Mouse (Mus musculus) G1E-ER4 (cell line): ENCODE results near the gene Rrnad1. TPM values are rescaled to one million over a fixed set of nuclear protein-coding genes. Genes with fewer than 3 reads are reported as not detected.

Source experiments
- GATA1 ChIP-seq: IDR thresholded peaks from one replicate; pipeline ENCODE4 v1.8.0; 2012; ENCODE audit warnings: low read length, inconsistent platforms
- polyA plus RNA-seq: library from polyadenylated mRNA; stranded (reverse); fragments of >175 nt; gene quantifications from 2 replicates; pipeline ENCODE4 v1.2.3, GENCODE M21; 2012

Gene Rrnad1
- polyA plus RNA-seq, 1 experiment: 16.3 TPM

DNA sequence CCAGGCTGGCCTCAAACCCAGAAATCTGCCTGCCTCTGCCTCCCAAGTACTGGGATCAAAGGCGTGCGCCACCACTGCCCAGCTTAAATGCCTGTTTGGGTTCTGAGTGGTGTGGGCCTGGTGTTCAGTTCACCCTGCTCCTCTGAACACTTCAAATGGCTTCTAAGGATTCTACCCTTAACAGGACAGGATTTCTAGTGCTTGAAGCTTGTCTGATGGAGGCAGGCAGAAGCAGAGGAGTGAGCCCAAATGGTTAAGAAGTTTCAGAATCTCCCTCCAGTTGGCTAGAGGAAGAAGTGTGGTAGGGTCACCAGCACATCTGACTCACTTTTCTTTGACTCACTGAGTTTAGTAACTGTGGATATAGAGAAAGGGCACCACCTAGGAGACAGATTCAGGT is 21.1 kb downstream of the Rrnad1 start:
- TF ChIP-seq GATA1: no peak

DNA sequence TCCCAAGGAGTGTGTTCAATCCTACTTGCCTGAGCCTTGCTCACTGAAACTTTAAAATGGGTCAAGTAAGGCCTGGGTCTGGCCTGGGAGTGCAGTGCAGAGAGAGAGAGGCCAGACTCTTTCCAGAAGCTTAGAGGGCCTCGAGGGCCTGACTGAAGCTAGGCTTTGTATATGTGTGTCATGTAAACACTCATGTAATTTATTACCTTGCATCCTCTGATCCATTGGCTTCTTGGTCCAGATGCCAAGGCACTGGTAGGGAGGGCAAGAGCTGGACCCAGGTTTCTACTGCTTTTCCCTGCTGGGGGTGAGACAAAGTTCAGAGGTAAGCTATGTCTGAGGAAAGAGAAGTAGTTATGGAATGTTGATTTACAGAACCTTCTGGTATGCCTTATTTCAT is 22.6 kb downstream of the Rrnad1 start:
- TF ChIP-seq GATA1: no peak

DNA sequence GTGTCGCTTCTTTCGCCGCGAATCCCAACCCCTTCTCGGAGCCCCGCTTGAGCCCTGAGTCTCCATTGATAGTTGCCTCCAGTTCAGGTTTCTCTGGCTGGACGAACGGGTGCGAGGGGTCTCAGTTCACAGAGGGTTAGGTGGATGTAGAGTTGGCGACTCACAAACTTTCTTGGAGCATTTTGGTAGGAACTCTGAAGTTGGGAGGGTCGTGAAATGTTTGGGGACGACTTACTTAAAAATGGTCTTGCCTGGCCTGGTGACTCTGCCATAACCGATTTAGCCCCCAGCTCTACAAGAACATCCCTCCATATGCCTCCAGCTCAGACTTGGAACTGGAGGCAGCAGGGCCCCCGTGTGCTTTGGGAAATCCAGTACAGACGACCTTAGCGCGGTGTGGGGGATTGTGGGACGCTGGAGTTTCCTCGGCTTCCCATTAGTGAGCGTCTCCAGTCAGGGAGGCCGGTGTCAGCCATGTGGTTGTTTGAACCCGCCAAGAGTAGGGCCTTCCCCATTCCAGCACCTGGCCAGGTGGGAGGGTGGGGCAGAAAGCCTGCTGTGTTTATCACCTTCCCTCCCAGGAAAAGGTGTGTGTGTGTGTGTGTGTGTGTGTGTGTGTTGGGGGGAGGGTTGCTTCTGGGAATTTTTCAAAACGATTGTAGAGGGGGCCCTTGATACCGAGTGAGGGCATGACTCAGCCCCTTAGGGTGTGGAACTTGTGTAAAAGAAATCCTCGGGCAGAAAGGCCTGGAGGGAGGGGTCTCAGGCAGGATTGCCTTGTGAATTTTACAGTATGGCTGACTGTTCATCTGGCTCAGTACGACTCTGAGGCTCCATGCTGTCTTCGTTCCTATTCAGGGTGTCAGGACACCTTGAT is 23.3 kb downstream of the Rrnad1 start:
- no peak for TF ChIP-seq GATA1

DNA sequence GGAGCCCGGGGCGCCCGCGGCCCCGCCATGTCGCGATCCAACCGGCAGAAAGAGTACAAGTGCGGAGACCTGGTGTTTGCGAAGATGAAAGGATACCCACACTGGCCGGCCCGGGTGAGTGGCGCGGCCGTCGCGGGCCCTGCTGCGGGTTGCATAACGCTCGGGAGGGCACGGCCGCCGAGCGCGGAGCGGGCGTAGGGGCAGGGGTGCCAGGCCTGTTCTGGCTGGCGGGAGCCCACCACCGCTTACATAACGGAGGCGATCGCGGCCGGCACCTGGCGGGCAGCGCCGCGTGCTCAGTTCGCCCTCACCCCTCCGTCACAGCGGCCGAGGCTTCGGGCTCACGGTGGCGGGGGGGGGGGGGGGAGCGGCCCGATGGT is 23.9 kb downstream of the Rrnad1 start:
- no peak for TF ChIP-seq GATA1

DNA sequence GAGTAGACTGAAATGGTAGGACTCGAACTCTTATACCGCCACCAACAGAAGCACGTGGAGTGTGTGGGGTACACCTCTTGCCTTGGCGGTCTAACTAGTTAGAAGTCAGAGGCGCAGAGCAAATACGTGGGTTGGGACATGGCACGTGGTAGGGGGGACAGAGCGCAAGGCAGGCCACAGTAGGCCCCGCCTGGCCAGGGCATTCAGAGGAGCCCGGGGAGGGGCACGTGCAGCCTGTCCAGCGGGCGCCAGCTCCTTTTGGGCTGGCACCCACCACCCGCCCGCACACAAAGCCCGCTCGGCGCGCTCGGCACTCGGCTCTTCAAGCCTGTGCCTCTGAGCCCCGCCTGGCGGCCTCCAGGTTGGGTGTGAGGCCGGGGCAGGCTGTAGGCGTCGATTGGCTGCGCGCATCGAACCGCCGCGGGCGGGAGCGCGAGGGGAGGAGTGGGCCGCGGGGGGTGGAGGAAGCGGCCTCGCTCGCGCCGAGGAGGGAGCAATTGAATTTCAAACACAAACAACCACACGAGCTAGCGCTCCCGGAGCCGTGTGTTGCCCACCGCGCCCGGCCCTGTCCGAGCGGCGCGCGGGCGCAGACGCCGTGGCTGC is 24.5 kb downstream of the Rrnad1 start, which contains the start of gene Hdgf:
Hdgf (plus strand) TSS at position 442 of the 606 bp plus-strand sequence.
- no peak for TF ChIP-seq GATA1

DNA sequence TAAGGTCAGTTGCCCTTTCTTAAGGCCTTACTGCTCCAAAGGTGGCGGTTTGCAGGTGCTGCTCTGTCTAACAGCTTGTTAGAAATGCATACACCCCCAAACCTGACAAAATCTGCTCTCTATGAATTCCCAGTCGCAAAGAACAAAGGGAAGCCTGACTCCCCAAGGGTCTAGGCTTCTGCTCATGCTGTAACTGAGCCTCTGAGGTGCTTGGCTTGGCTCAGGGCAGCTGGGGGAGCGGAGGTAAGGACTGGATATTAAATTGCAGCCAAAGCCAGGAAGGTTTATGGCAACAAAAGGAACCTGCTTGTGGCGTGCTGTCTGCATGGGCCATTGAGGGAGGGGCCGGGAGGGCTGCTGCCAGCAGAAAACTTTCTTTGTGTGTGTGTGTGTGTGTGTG is 26.7 kb downstream of the Rrnad1 start:
- no peak for TF ChIP-seq GATA1

DNA sequence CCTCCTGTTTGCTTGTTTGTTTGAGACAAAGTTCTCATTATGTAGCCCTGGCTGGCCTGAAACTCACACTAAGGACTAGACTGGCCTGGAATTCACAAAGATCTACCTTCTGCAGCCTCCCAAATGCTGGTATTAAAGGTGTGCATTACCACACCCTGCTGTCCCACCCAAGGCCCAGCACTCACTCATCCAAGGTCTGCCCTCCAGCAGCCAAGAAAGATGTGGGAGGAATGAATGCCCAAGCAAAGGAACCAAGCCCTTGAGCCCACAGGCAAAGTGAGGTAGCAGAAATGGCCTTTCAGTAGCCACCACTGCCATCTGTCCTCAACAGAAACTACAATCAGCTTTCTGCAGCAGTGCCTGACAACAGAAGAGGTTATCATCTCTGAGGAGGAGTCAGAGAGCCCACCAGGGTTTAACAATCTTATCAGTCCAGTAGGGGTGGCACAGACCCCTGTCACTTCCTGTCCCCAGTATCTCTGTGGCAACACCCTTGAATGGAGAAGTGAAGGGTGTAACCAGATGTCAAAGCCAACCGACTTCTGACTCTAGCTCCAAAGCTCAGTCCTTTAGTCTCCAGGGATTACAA is 29.4 kb downstream of the Rrnad1 start:
- TF ChIP-seq GATA1: peak; percentile 100

DNA sequence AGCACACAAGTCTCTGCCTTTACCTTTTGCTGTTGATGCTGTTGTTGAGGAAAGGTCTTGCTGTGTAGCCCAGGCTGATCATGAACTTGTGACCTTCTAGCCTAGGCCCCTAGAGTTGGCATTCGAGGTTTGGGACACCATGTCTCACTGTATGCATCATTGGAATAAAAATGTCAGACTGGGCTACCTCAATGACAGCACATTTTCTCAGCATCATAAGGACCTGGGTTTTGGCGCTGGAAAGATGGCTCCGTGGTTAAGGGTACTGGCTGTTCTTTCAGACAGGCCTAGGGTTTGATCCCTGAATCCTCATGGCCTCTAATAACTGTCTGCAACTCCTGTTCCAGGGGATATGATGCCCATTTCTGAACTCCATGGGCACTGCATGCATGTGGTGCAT is 30.7 kb downstream of the Rrnad1 start:
- no peak for TF ChIP-seq GATA1

DNA sequence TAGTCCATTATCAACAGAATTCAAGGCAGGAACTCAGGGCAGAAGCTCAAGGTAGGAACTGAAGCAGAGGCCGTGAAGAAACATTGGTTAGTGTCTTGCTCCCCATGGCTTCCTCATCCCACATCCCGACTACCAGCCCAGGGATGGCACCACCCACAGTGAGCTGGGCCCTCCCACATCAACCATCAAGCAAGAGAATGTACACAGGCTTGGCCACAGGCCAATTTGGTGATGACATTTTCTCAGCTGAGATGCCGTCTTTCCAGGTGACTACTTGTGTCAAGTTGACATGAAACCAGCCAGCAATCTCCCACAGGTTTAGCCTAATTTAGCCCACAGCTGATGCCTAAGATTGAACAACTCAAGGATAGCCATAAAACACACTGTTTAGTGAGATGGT is 31.3 kb downstream of the Rrnad1 start:
- no peak for TF ChIP-seq GATA1

DNA sequence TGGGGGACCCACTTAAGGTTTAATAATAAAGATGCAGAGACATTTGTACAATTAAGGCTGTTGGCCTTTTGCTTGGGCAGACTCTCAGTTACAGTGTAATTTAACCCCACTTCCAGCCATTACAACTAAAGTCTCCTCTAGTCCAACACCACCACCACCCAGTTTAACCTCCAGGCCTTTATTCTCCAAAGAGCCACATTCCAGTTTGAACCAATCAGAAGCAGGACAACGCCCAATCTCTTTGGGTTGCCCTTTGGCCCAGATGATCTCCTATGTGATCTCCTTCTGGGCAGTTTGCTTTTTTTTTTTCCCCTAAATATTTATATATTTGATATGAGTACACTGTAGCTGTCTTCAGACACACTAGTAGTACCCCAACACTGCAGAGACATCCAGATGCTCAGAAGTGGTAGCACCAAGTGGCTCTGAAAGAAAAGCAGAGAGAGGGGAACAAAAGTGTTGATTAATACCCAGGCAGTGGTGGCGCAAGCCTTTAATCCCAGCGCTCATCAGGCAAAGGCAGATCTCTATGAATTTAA is 37.1 kb downstream of the Rrnad1 start:
- no peak for TF ChIP-seq GATA1

DNA sequence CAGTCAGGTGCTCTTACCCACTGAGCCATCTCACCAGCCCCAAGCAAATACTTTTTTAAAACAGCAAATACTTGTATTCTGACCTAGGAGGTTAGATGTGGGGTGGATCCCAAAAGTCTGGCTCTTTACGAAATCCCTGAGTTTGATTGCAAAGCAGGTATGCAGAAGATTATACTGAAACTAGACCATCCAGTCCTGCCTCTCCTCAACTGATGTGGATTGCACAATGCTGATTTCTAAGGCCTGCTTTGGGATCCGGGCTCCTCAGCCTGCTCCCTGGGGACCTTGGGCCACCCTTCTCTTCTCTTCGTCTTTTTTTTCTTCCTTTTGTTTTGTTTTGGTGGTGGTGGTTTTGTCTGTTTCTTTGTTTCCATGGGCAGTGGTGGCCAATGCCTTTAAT is 39.0 kb downstream of the Rrnad1 start:
- TF ChIP-seq GATA1: no peak

DNA sequence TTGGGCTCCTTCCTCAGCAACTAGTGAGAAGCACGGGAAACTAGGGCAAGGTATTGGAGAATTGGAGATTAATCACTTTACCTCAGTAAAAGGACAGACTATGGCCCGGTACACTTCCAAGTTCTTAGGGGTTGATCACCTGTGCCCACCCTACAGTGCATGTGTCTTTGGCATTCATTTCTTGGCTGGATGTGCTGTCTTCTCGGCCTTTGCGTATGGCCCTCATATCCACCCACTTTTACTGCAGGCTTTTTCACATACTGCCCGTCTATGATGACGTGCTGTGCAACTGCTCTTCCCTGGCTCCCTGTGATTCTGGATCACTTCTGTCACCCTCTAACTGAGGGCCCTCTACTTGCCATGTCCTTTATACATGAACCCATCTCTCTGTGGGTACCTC is 44.1 kb downstream of the Rrnad1 start:
- TF ChIP-seq GATA1: no peak

DNA sequence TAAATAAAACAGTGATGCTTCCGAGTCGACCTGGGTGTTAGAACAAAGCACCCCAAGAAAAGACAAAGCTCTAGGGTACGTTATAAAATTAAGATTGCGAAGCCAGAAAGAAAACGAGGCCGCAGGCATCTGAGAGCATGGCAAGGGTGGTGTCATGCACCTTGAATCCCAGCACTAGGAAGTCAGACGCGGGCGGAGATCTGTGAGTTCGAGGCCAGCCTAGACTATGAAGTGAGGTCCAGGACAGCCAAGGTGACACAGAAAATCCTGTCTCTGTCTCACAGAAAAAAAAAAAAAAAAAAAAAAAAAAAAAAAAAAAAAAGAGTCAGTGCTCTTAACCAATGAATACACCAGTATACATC is 44.5 kb downstream of the Rrnad1 start:
- TF ChIP-seq GATA1: no peak

DNA sequence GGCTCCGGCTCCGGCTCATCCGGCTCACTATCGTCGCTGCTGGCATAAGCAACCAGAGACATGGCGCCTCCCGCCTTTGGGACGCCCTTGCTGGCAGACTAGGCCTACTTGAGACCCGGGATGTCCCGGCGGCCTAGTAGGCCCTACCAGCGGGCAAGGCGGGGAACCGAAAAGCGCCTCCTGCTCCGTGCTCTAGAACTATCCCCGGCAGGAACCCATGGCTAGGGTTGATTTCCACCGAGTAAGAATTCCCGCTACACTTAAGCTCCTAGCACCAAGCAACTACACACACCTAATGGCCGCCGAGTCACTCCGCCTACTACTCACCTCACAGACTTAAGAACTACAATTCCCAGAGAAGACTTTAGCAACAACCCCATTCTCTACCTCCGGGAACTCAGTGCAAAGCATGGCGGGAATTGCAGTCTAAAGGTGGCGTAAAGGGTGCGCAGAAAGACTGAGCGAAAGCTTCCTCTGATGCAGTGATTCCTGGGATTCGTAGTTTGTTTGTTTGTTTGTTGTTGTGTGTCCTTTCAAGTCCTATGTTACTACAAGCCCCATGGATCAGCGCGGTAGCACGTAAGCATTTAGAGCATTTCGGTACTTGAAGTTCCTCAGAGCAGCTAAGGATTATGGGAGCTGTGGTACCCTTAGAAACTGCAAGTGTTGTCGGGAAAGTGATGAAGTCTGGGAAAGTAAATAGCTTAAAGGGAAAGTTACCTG is 45.1 kb downstream of the Rrnad1 start, which contains the start of gene Prcc:
Prcc (minus strand) TSS at position 328 of the 723 bp plus-strand sequence.
- no peak for TF ChIP-seq GATA1

DNA sequence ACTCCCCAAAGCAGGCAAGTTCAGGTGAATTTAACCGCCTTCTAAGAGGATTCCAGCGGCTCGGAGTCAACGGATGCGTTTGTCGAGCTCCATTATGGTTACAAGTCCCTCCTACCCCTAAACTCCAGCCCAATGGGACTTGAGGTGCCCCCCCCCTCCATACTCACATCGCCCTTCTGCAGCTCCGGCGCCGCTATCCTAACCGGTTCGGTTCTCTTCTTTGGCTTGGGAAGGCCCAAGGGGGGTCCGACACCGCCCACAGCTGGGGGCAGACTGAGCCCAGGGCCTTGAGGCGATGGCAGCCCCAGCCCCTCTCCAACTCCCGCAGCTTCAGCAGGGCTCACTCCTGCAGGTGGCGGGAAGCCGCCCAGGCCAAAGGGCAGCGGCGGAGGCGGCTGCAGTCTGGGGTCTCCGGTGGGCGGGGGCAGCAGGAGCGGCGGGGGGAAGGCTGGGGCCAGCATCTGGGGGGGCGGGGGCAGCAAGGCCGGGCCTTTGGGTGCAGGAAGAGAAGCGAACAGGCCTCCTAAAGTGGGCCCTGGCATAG is 45.7 kb downstream of the Rrnad1 start:
- no peak for TF ChIP-seq GATA1

DNA sequence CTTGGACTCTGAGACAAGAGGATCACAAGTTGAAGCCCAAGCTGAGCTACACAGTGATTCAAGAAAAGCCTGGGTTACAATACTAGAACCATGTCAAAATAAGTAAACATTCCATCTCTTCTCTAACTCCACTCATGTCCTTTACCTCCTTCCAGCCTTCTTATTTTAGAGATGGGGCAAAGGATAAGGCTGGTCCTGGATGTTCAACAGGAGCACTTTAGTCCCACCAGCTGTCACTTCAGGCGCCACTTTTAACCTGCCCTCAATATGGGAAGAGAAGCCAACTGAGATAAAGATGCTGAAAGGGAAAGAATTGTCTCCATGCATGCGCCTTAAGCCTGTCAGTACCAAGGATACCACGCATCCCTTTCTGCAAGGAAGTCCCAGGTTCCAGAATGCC is 46.2 kb downstream of the Rrnad1 start:
- no peak for TF ChIP-seq GATA1

DNA sequence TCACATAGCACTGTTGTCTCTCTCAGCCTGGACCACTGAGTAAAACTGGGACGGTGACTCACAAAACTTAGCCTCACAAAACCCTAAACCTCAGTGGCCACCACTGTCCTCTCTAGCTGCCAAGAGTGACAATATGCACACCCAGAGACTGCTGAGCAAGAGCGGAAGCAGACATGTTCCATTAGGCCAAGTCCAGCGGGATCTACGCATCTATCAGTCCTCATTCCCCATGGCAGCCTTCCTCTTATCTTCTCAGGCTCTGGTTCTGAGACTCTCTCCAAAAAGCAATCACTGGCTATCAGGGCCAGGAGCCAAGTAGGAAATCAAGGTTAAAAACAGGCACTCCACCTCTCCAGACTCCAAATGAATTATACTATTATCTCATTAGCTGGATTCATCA is 52.8 kb downstream of the Rrnad1 start:
- TF ChIP-seq GATA1: no peak

Other genes starting within 250 kb of the Rrnad1 start
- 0.01 TPM in 1 of 2 replicates, not detected in the other for gene Lrrc71, start 182.1 kb downstream of the Rrnad1 start, polyA plus RNA-seq
- gene Ntrk1, start 135.6 kb downstream of the Rrnad1 start, polyA plus RNA-seq: not detected in 2 replicates
- not detected in 2 replicates for gene Insrr, start 133.8 kb downstream of the Rrnad1 start, polyA plus RNA-seq
- not detected in 2 replicates for gene Pear1, start 106.4 kb downstream of the Rrnad1 start, polyA plus RNA-seq
- gene Sh2d2a, start 84.0 kb downstream of the Rrnad1 start, polyA plus RNA-seq: 0.02 TPM in 1 of 2 replicates, not detected in the other
- gene Prcc, start 45.1 kb downstream of the Rrnad1 start, polyA plus RNA-seq: 81.3 and 101 TPM in 2 replicates
- 2,373 and 3,088 TPM in 2 replicates for gene Hdgf, start 24.4 kb downstream of the Rrnad1 start, polyA plus RNA-seq
- gene Mrpl24, start 11.2 kb downstream of the Rrnad1 start, polyA plus RNA-seq: 13.8 and 15.8 TPM in 2 replicates
- 14.0 and 17.6 TPM in 2 replicates for gene Isg20l2, start 403 bp downstream of the Rrnad1 start, polyA plus RNA-seq
- gene Crabp2, start 17.9 kb upstream of the Rrnad1 start, polyA plus RNA-seq: not detected in 2 replicates
- not detected in 2 replicates for gene Nes, start 40.4 kb upstream of the Rrnad1 start, polyA plus RNA-seq
- gene Bcan, start 69.5 kb upstream of the Rrnad1 start, polyA plus RNA-seq: not detected in 2 replicates
- gene Hapln2, start 96.9 kb upstream of the Rrnad1 start, polyA plus RNA-seq: not detected in 2 replicates
- gene Gpatch4, start 112.4 kb upstream of the Rrnad1 start, polyA plus RNA-seq: 34.8 and 53.1 TPM in 2 replicates
- 26.1 and 37.5 TPM in 2 replicates for gene Naxe, start 127.8 kb upstream of the Rrnad1 start, polyA plus RNA-seq
- gene Ttc24, start 147.6 kb upstream of the Rrnad1 start, polyA plus RNA-seq: not detected in 2 replicates
- 7.6 and 13.5 TPM in 2 replicates for gene Iqgap3, start 151.3 kb upstream of the Rrnad1 start, polyA plus RNA-seq
- 164 and 168 TPM in 2 replicates for gene Mef2d, start 211.7 kb upstream of the Rrnad1 start, polyA plus RNA-seq